In genomic region chr10:12878661-12879312, GRCm38 (mm10) we compare ENCODE assay signal across 8 mouse cellular contexts. TPM values are rescaled to one million over a fixed set of nuclear protein-coding genes. Genes with fewer than 3 reads are reported as not detected.
A peak's percentile ranks its signal among the peaks of the same experiment; 100 is the strongest.
DNase-seq lines count a peak whose midpoint lies in the region; ATAC-seq lines count a peak whose summit lies in the region.
"Had no signal": no experiment of that assay in that cellular context is flagged by ENCODE, and none has a peak within 500 bp of the region (broad histone marks: within the 10 kb centered on the region; RNA-seq: fewer than 3 reads in every experiment).

No protein-coding gene starts in this region.

- H3K4me2 ChIP-seq in intestine, embryonic 16.5 days (ENCODE audit: low read depth, low read length): no peak overlapping the region

- ATAC-seq in intestine, embryonic 16.5 days: peak; percentile 42; the same call in 1 of the 2 replicates

- no peaks in the 10 kb centered on the region for H3K27me3 ChIP-seq in intestine, embryonic 16.5 days (replicated peaks; ENCODE audit: control insufficient read depth, insufficient read depth, low read length)

- DNase-seq in ES-CJ7 (ENCODE audit: low read depth, low spot score) (peak; percentile 81), ZHBTc4 (ENCODE audit: low read depth, low spot score) (peak; percentile 81)
- peak; percentile 55 to 61 for DNase-seq in gastrocnemius, postnatal 36 days
- DNase-seq in yolk sac, embryonic 10.5 days (ENCODE audit: low spot score): peak; percentile 38
- no peak for DNase-seq in natural killer cell, adult 2 months (ENCODE audit: low spot score in 2 of 2)
- no peak for DNase-seq in frontal cortex, adult 2 months (ENCODE audit: extremely low spot score in 1 of 2, low spot score in 1 of 2)

- H3K9ac ChIP-seq in intestine, embryonic 16.5 days (ENCODE audit: low read depth, low read length): no peak overlapping the region

- H3K4me1 ChIP-seq in intestine, embryonic 16.5 days (ENCODE audit: control insufficient read depth, insufficient read depth, low read length): 0 out of 2 replicates have a peak, but pooled peaks cover 2% of the 10 kb centered on the region

- no peak overlapping the region for H3K4me3 ChIP-seq in intestine, embryonic 16.5 days (ENCODE audit: low read length)
- H3K4me3 ChIP-seq: erythroblast, embryonic 14.5 days had no signal

- no peak overlapping the region for H3K27ac ChIP-seq in intestine, embryonic 16.5 days (ENCODE audit: low read length)

- 20% methylated on average over 14 of the region's 14 CpGs for WGBS in intestine, embryonic 16.5 days

- no peaks in the 10 kb centered on the region for H3K9me3 ChIP-seq in intestine, embryonic 16.5 days (ENCODE audit: control insufficient read depth, low read length)

- no peaks in the 10 kb centered on the region for H3K36me3 ChIP-seq in intestine, embryonic 16.5 days (ENCODE audit: control insufficient read depth, insufficient read depth, low read length)

- intact Hi-C loops in gastrocnemius, postnatal 36 days (cut with DNase I): no loop called here

RNA-seq across cellular contexts. Expression of gene Utrn, which starts 9.6 kb away (rescaled TPM):
- total RNA-seq in gastrocnemius, postnatal 36 days (2021): 10 to 100 TPM; 21.8 to 21.9 TPM
- 31.2 and 37.4 TPM in 2 replicates for polyA plus RNA-seq in intestine, embryonic 16.5 days (2015; fragmentation: Nextera tagmentation; extraction: Ambion mirVana)
- polyA plus RNA-seq in frontal cortex, adult 2 months (2012; rRNA removed): 28.0 and 29.9 TPM in 2 replicates

Comparison
In these comparisons a context has a peak if more than half of its experiments do, and no peak if none do; other contexts are left out.
1. DNase-seq: peak in ES-CJ7 (single experiment), ZHBTc4 (single experiment), gastrocnemius, postnatal 36 days (2 of 2) and yolk sac, embryonic 10.5 days (single experiment); none in natural killer cell, adult 2 months (0 of 2) and frontal cortex, adult 2 months (0 of 2).